Mouse (Mus musculus) mouse embryonic stem cell (cell line): ENCODE results near the gene Tubal3.

Experiments
- in situ Hi-C, 2 experiments: fragments of 300-500 bp; cut with MboI; formaldehyde crosslinking; loops; 1 replicate in 1 of 2; 3 replicates in 1 of 2; pipeline ENCODE4 v1.14.3; 2019 to 2020; ENCODE audit warnings: low sequenced_read_pairs in 2 of 2, low pct_unique_long_range_greater_than_20kb in 1 of 2, mixed read lengths in 1 of 2; ENCODE audit not compliant: unreplicated experiment in 1 of 2

Gene Tubal3

DNA sequence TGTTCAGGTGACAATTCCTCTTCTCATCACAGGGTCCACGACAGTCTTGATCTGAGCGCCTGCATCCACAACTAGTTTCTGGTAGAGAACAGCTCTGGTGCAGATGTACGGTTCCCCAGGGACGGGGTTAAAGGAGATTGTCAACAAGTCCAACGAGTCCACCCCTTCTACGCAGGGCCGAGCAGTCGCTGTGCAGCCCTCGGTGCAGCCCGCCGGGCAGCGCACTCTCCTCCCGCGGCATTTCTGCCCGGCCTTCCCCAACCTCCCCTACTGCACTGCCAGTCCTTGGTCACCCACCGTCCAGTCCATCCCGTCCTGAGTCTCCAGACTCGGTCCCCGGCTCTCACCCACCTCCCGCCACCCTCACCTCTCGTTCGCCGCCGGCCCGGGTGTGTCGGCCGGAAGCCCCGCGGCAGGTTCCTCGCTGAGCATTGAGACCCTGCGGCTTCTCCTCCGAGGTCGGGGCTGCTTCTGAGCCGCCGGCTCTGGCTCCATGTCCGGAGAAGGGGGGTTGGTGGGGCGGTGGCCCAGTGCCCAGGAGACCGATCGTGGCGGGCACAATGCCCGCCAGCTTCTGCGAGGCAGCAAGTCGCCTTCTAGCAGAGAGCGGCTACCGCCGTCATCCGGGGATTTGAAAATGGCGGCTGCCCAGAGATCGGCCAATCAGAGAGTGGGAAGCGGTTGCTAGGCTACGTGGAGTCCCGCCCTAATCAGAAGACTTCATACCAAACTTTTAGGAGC, at the start of gene Tubal3, which contains the start of gene Net1:
Gene Tubal3 (plus strand): TSS at position 704 of the 741 bp plus-strand sequence.
Gene Net1 (minus strand): TSS at position 650 of the 741 bp plus-strand sequence.
- in situ Hi-C loops: no loop called here

DNA sequence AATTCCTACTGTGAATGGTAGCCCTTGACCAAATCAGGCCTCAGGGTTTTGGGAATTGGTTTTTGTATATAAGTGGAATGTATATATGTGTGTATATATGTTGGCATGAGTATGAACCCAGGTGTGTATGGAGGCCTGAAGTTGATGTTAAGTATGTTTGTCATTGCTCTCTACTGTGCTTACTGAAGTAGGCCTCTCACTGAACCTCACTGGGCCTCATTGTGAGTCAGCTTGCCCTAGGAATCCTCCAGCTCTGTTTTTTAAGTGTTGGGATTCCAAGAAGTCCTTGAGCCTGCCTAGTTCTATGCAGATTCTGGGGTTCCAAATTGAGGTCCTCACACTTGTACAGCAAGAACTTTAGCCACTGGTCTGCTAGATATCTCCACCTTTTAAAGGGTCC, 48.2 kb upstream of the Tubal3 start:
- in situ Hi-C loops: no loop called here

DNA sequence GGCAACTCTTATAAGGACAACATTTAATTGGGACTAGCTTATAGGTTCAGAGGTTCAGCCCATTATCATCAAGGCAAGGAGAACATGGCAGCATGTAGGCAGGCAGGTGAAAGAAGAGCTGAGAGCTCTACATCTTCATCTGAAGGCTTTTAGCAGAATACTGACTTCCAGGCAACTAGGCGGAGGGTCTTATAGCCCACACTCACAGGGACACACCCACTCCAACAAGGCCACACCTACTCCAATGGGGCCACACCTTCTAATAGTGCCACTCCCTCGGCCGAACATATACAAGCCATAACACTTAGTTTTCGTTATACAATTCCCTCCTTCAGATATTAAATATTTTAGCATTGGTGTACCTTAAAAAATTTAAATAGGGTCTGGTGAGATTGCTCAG, 45.2 kb upstream of the Tubal3 start:
- in situ Hi-C loops: no loop called here

DNA sequence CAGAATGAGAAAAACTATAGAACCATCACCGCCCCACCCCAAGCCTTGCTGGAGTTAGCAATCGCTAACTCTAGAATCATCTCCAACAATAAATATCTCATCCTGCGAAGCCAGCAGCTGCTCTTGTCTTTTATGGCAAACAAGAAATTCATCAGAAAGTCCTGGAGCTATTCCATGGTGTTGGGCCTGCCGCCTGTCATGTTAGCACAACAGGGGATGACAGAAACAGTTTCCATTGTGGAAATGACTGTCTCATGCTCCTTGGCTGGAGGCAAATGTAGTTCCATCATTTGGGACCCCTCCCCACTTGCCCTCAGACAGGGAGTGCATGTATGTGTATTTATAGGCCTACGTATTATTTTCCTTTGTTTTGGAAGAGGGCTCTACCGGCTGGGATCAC, 41.6 kb upstream of the Tubal3 start:
- in situ Hi-C loops: loop anchor here in 1 of 2 experiments (25.0 kb wide), 1 partner anchor 214 kb away; no protein-coding TSS in a partner anchor

DNA sequence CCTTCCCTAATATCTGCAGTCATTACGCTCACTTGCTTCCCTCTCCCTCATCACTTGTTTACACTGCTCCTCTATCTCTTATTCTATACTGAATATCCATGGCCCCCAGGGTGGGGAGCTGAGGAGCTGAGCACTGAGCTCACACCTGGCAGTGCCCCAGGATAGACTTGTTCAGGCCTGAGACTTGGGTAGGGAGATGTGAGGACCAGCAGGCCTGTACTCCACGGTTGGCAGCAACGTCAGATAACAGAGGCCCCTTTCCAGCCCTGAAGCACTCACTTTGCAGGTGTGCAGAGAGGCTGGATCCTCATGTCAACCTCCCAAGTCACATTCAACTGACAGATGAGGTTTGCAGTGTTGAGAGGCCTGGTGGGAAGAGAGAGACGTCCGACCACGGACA, 40.9 kb upstream of the Tubal3 start:
- in situ Hi-C loops: loop anchor here in 1 of 2 experiments (25.0 kb wide), 1 partner anchor 215 kb away; no protein-coding TSS in a partner anchor

- in situ Hi-C loops: loop anchor here in 1 of 2 experiments (25.0 kb wide), 1 partner anchor 215 kb away; no protein-coding TSS in a partner anchor
These were observed 40.3 kb upstream of the Tubal3 start for GRCm38 (mm10) chr13:3877679-3878220.

DNA sequence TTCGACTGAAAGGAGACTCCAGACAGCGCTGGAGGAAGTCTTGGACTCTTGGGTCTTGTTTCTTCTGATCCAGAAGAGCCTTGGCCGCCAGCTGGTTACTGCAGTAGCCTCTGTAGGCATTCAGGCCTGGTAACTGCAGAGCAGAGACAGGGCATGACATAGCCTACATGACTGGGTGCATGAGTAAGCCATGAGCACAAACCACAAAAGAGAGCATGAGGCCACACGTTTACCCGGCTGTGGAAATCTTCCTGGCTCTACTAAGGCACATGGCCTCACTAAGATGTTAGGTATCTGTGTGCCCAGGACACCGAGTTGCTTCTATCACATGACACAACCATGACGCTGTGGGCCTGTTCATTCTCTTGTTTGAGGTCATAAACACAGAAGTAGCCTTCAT, 31.4 kb upstream of the Tubal3 start:
- in situ Hi-C loops: loop anchor here in 1 of 2 experiments (25.0 kb wide), 1 partner anchor 224 kb away; no protein-coding TSS in a partner anchor

- in situ Hi-C loops: loop anchor here in 1 of 2 experiments (25.0 kb wide), 1 partner anchor 227 kb away; no protein-coding TSS in a partner anchor
These were observed 29.0 kb upstream of the Tubal3 start for GRCm38 (mm10) chr13:3889111-3889510.

DNA sequence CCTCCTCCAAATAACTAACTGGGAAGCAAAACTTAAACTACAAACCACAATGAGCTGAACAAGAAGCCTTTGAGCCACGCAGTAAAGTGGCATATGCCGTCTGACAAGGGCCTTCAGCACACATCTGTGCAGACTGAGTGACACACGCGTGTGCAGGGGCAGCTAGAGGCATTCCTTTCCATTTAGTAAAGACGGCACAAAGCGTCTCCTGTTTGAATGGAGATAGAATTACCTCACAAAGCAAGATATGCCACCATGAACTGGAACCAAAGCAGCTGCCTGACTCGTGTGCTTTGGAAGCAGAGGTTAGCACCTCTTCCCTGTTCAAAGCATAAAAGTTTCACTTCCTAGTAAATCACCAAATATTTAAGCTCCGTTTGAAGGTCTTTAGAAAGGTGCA, 28.0 kb upstream of the Tubal3 start:
- in situ Hi-C loops: loop anchor here (10.0 to 25.0 kb wide), 2 partner anchors 225 to 228 kb away; no protein-coding TSS in a partner anchor

DNA sequence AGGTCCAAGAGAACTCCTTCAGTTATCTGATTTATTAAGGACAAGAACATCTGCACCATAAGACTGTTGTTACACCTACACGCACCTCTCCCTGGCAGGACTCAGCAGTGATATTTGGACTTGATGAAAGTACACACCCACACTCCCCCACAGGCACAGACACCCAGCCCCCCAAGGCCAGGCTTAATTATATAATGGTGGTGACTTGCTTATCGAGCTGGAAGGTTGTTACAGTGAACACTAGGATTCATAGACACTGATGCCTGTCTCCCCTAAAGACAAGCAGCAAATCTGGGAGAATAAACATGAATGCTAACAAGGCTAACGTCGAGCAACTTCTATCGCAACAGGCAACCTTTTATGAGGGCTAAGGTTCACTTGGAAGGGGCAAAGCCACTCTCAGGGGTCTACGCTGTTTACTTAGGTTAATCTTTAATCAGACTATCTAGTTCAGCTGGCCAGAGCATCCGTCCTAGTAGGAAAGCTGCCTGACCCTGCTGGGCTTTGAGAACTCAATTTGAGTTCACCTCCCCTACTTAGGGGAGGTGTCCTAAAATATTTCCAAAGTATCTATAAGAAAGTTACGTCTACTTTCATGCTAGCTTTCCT, 26.5 kb upstream of the Tubal3 start:
- in situ Hi-C loops: loop anchor here (10.0 to 25.0 kb wide), 2 partner anchors 227 to 229 kb away; no protein-coding TSS in a partner anchor

DNA sequence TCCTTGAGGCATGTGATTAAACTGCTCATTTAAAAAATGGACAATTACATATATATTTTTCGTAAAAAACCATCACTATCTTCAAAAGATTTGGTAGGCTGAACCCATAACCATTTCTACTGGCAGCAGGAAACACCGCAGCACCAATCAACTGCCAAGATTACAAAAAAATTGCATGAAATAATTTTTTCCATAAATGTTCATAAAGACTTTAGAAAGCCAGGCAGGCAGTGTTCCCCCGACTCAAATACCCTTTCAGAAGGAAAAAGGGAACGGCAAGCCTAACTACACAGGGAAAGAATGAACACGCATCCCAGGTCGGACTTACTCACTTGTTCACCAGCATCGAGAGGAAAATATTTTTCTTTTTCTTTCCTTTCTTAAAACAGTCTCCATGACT, 25.5 kb upstream of the Tubal3 start:
- in situ Hi-C loops: loop anchor here (10.0 to 25.0 kb wide), 2 partner anchors 228 to 230 kb away; no protein-coding TSS in a partner anchor

GRCm38 (mm10) chr13:3893126-3893734, 24.8 kb upstream of the Tubal3 start:
- in situ Hi-C loops: loop anchor here (10.0 to 25.0 kb wide), 2 partner anchors 228 to 231 kb away; no protein-coding TSS in a partner anchor

- in situ Hi-C loops: loop anchor here (10.0 to 25.0 kb wide), 2 partner anchors 230 to 232 kb away; no protein-coding TSS in a partner anchor
These were observed 23.5 kb upstream of the Tubal3 start for GRCm38 (mm10) chr13:3894549-3894948.

DNA sequence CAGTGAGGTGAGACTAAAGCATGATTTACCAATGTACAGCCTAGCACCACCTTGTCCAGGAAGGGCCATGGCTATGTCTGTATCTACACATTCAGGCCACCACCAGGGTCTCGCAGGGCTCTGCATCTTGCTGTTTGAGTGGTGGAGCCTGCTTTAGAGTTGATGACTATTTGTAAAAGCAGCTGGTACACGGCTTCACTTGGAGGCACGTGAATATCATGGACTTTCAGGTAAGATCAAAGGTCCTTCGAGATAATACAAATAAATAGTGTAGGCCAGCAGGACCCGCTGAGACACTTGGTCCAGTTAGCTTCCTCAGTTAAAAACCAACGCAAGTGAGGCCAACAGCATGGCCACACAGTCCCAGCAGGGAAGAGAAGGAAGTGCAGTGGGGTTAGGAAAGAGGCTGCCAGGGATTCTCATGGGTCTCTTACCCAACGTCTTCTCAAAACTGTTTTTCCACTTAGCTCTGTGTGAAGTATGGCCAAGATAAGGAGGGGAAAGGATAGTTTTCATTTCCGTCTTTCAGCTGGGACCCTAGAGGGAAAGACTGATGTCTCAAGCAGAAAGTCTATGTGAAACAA, 22.6 kb upstream of the Tubal3 start:
- in situ Hi-C loops: loop anchor here (10.0 to 25.0 kb wide), 2 partner anchors 231 to 233 kb away; no protein-coding TSS in a partner anchor

- in situ Hi-C loops: loop anchor here (10.0 to 25.0 kb wide), 2 partner anchors 231 to 234 kb away; no protein-coding TSS in a partner anchor
These were observed 22.0 kb upstream of the Tubal3 start for GRCm38 (mm10) chr13:3896032-3896431.

- in situ Hi-C loops: loop anchor here (10.0 to 25.0 kb wide), 2 partner anchors 232 to 235 kb away; no protein-coding TSS in a partner anchor
These were observed 21.2 kb upstream of the Tubal3 start for GRCm38 (mm10) chr13:3896913-3897312.

DNA sequence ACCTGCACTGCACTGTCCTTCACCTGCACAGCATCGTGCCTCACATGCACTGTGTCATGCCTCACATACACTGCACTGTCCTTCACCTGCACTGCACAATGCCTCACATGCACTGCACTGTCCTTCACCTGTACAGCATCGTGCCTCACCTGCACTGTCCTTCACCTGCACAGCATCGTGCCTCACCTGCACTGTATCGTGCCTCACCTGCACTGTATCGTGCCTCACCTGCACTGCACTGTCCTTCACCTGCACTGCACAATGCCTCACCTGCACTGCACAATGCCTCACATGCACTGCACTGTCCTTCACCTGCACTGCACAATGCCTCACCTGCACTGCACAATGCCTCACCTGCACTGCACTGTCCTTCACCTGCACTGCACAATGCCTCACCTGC, 19.9 kb upstream of the Tubal3 start:
- in situ Hi-C loops: loop anchor here (10.0 to 25.0 kb wide), 2 partner anchors 233 to 236 kb away; no protein-coding TSS in a partner anchor

DNA sequence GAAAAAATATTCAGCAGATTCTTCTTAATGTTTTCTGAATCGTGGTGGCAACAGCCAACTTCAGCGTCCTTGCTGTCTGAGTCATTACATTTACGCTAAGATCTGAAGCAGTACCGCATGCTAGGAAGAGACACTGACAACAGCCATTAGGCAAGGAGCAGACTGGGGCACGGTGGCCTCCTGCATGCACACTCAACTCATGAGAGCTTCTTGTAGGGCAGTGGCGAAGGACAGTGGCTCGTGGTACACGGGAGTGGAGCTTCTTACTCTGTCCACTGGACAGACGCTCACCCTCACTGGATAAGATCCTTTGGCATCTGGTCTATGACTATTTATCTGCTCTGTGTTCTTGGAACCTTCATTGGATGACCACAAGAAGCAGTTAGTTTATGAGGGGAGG, 18.8 kb upstream of the Tubal3 start:
- in situ Hi-C loops: loop anchor here (10.0 to 25.0 kb wide), 2 partner anchors 234 to 237 kb away; no protein-coding TSS in a partner anchor
